Mouse (Mus musculus): ENCODE results near the gene Rnf6. TPM values are rescaled to one million over a fixed set of nuclear protein-coding genes. Genes with fewer than 3 reads are reported as not detected.

Rnf6 gene
- total RNA-seq, 4 experiments from 2014 or later: 35.4 to 43.8 (median 40.9) TPM

Other genes starting within 250 kb of the Rnf6 start
- gene Cyp3a25, start 211.9 kb downstream of the Rnf6 start, total RNA-seq (2022): not detected
- gene Cyp3a59, start 142.3 kb downstream of the Rnf6 start, total RNA-seq (2022): not detected
- gene Gm5565, start 61.0 kb downstream of the Rnf6 start, total RNA-seq (2022): not detected
- gene Gm6309, start 50.8 kb downstream of the Rnf6 start, total RNA-seq (2022): not detected
- gene 1700001J03Rik, start 36.3 kb downstream of the Rnf6 start, total RNA-seq (2022): under 1 TPM in 3 of 4 experiments, not detected in 1; 0.63 to 0.85 (median 0.63) TPM
- 10 to 100 TPM; 13.7 to 18.6 (median 16.9) TPM for gene Cdk8, start 9.7 kb upstream of the Rnf6 start, total RNA-seq (2022)
- gene Wasf3, start 163.4 kb upstream of the Rnf6 start, total RNA-seq (2022): under 1 TPM; 0.25 to 0.57 (median 0.54) TPM